Mouse (Mus musculus) kidney, adult 18-20 months (tissue): ENCODE data around the gene Dao.

Experiments used
- DNase-seq: peaks from one replicate; pipeline ENCODE4 v3.0.0; 2021

Dao gene

DNA sequence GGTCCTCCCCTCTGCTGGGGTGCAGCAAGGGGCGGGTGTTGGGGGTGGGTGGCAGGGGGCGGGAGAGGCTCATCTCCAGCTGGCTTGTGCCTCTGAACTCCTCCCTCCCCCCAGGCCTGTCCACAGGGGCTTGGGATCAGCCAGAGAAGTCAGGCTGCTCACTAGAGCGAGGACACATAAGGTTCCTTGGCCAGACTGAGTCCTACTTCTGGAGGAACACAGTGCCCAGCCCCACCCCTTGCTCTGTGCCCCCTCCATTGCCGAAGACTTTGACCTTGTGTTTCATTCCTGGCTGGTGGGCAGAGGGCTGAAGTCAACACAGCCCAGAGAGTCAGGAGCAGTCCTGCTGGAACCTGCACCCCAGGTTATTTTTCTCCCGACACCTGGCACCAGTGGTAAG, at the start of gene Dao:
TSS of gene Dao (plus strand) at position 162 of the 400 bp plus-strand sequence.
- peak; percentile 82 for DNase-seq

DNA sequence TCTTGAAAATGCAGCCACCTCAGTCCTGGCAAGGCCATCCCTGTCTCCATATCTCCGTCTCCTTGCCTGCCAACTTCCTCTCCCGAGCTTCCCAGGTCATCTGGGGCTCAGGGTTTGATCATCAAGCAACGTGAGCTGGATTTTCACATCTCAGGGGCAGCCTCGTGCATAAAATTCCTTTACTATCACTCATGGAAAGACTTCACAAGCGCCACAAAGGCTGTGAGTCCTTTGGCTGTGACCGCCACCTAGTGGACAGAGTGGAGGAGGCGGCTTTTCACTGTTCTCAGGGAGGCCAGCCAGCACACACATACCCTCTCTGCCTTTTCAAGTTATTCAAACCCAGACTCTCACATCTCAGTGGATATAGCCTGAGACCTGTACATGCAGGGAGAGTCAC, 49.1 kb upstream of the Dao start:
- DNase-seq, result peak; percentile 85

DNA sequence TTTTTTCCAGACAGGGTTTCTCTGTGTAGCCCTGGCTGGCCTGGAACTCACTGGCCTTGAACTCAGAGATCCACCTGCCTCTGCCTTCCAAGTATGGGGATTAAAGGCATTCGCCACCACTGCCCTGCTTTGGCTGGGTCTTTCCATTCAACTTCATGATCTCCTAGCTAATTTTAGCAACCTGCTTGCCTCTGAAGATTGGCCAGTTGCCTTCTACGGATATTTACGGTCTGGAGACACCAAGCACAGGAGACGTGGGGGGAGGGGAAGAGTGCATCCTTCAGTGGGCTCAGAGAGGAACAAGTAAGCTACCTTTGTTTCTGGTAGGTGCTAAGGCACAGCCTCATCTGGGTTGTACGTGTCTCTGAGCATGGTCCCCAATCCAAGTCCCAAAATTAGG, 48.2 kb upstream of the Dao start:
- no peak for DNase-seq

DNA sequence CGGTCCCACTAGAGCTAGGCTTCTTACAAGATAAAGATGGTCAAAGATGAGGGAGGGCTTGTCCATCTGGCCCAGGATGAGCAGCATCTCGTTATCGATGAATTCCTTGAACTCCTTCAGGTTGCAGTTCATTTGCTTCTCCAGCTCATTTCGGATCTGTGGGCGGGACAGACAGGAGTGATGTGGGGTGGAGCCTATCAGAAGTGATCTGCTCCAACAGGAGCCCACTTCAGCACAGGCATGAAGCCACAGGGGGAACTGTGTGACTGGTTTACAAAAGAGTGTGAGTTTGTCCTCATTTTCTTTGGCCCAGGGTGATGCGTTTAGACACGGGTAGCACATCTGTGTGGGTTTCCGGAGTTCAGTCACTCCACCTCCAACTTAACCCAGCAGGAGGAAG, 47.8 kb upstream of the Dao start:
- no peak for DNase-seq

DNA sequence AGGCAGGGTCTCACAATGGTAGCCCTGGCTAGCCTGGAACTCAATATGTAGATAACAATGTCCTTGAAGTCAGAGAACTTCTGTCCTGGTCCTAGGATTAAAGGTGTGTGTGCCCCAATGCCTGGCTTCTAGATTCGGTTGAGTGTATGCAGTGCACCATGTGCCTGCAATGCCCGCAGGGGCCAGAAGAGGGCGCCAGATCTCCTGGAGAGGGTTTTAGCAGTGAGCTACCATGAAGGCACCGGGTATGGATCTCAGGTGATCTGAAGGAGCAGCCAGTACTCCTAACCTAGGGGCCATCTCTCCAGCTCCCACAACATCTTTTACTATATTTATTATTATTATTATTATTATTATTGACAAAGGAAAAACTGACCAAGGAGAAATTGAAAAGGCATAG, 47.0 kb upstream of the Dao start:
- peak; percentile 90 for DNase-seq

DNA sequence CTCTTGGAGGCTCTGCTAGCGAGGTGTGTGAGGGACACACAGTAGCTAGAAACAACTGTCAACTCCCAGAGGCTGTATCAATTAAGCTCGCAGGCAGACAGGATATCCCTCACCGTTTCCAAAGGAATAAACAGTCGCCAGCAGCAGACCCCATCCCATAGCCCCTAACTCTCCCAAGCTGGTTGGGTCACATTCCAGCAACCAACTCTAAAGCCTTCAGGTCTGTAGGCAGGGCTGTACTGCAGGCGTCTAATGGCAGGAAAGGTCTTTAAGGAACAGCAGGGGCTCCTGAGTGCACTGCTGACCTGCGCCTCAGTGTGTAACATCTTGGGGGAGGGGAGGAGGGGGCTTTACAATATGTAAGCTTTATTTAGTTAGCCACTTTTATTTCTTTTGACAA, 44.5 kb upstream of the Dao start:
- DNase-seq, result no peak

DNA sequence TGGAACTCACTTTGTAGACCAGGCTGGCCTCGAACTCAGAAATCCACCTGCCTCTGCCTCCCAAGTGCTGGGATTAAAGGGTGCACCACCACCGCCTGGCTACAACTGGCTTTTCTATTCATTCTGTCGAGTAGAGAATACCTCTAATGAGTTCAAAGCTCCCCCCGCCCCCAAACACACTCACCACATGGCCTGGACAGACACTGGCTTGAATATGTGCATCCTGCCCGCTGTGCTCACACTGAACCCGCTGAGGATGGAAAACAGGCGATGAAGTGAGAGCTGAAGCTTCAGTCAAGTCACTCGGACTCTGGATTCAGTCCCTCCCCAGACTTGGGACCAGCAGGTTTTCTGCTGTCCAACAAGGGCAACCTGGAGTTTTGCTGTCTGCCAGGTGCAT, 43.1 kb upstream of the Dao start:
- no peak for DNase-seq

DNA sequence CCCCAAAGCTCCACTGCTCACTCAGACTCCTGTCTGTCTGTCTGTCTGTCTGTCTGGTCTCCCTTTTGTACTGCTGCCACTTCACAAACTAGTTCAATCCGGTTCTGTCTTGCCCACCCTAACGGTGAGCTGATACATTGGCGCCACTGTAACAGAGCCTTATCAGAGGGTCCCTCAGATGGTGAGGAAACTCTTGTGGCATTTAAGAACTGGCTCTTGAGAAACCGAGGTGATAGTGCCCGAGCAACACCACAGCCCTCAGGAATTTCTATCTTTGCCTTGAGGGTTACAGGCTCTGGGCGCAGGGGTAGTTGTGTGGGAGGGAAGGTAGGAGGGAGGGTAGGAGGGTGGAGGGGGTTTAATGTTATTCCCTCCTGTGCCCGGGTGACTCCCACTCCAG, 41.7 kb upstream of the Dao start:
- no peak for DNase-seq

DNA sequence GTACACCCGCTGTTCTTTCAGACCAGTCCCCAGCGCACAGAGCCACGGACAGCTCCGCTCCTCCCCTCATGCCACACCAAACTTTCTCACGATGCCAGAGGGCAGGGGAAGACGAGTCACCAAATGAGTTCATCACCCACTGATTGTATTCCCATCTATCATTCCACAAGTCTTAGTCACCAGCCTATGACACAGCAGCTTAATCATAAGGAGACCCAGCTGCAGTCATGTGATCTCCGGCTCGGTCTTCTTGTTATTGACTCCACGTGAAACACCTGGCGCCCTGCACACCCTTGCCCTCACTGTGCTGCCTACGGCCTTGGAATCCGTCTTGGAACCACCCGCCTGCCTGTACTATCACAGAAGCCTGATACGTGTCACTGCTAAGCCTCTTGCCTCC, 38.5 kb upstream of the Dao start:
- DNase-seq, result no peak

DNA sequence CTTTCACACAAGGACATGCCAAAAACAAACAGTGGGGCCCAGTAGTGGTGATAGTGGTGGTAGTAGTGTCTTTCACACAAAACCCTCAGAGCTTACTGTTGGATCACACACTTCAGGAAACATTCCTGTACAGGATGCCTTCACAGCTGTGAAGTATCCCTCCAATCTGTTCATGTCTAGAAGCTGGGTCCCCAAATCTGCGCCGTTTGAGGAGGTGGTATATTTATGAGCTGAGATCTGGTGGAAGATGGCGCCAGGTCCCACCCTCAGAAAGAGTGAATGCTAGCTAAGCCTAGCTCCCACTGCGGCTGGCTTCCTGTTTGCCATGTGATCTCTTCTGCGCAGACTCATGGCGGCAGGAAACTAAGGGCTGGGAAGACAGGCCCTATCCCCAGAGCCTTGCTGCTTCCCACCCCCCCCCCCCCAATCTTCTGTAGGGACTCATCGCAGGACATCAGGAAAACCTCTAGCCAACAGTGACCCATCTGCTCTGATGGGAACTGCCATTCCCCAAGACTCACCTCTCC, 37.8 kb upstream of the Dao start:
- DNase-seq, result no peak

DNA sequence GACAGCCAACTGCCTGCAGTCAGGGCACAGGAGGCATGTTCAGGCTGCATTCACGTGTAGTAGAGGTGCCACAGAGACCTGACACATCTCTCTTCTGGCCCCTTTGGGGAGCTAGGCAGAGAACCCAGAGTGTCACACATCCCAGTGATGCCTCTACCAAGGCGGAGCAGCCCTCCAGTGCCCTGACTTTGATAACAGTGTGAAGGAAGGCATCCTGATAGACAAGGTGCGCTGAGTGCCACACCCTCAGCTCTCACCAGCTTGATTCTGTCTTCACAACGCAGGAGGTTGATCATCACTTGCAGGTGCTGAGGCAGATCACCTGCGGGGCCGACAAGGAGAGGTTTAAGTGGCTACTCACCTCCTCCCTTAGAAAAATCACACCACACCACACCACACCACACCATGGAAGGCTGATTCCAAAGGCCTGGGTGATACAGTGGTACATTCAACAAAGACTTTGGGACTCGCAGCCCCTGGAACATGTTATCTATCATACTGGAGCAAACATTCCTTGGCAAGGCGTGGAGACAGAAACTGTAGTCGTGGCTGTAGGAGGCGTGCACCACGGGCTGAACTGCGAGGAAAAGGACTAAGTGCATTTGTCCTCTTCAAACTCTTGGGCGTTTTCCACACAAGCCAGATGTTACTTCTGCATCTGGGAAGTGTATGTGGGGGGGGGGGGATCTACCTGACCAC, 36.9 kb upstream of the Dao start:
- no peak for DNase-seq

DNA sequence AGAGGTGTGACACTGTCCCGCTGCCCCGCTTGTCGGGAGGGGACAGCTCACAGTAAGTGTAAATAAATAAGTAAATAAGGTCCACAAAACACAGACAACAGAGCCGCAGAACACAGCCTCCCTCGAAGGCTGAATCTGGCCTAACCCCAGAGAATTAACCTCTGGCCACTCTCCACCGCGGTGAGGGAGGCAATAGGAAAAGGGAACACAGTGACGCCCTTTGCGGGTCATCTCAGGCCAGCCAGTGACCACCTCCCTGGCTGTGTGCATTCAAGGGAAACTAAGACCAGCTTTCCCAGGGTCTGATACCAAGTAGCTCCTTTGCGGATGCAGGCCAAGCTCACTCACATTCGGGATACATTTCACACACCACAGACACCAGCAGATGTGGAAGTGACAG, 35.1 kb upstream of the Dao start:
- DNase-seq, result peak; percentile 68

DNA sequence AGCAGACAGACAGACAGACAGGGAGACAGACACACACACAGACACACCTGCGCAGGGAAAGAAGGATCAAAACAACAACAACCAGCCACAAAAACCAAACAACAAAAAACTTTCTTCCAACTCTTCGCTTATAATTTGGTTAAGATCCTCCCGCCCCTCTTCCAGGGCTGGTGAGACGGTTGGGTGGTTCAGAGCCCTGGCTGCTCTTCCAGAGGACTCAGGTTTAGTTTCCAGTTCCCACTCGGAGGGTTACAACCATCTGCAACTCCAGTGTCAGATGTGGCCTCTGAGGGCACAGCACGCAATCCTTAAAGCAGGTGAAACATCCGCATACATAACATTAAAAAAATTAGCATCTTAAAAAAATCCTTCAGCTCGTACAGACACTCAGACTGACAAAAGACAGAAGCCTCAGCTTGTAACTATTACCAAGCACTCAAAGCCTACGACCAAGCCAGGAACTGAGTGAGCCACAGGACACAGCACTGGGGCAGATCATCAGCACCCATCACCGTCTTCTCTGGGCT, 32.0 kb upstream of the Dao start:
- DNase-seq, result peak; percentile 46

DNA sequence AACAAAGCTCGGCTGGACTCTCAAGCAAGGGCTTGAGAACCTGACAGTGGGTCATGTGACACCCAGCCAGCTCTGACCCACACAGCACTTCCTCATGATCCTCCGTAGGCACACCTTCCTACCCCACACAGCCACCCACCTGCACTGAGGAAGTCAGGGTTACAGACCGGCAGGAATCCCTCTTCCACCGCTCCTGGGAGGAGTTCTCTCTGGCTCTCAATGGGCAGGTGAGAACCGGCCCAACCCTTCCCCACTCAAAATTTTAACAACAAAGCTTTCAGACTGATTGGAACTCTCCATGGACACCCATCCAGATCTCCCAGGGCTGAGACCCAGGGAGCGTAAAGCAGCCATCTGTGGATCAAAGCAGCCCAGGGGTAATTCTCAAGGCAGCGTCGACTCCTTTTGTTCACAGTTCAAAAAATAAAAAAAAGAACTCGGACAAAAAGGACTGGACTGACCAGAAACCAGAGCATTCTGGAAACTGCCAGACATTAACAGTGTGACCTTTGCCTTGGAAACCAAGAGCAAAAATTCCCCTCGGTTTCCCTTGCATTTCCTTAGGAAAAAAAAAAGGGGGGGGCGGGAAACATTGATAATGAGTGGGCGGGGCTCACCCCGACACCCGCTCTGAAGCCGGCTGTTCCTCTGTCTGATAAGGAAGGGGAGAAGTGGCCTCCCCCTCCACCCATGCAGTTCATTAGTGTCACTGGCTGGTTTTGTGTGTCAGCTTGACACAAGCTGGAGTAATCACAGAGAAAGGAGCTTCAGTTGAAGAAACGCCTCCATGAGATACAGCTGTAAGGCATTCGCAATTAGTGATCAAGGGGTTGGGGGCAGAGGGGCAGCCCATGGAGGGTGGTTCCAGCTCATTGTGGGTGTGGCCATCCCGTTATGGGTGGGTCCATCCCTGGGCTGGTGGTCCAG, 30.7 kb upstream of the Dao start:
- peak; percentile 60 for DNase-seq

DNA sequence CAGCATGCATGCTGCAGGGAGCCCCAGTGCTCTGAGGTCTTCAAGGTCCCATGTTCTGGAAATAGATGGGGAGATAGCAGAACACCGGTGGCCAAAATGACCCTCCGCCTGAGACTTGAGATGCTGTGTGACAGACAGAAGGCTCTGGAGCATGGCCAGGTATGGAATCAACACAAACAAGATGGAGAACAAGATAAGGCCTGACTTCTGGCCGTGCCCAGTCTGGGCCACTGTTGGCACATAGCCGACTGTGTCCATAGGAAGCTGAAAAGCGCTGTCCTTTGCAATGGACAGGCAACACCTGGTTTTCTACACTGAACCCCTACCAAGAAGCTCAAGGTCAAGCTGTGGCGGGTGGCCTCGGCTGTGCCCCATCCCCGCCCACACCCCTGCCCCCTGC, 29.7 kb upstream of the Dao start:
- no peak for DNase-seq

DNA sequence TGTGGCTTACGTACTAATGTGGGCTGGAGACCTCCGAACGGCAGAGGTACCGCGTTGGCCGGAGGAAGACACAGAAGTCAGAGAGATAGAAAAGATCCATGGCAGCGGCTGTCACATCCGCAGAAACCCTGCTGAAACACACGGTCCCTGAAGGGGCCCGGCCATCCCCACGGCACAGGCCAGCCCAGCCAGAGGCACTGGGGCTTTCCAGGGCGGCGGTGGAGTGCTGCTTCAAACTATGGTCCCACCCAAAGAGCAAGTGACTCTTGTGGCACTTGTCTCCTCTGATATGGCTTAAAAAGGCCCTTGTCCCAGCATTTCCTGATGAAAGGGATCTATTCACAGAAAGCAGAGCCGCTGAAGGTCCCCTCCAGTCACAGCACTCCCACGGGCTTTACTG, 28.9 kb upstream of the Dao start:
- no peak for DNase-seq

DNA sequence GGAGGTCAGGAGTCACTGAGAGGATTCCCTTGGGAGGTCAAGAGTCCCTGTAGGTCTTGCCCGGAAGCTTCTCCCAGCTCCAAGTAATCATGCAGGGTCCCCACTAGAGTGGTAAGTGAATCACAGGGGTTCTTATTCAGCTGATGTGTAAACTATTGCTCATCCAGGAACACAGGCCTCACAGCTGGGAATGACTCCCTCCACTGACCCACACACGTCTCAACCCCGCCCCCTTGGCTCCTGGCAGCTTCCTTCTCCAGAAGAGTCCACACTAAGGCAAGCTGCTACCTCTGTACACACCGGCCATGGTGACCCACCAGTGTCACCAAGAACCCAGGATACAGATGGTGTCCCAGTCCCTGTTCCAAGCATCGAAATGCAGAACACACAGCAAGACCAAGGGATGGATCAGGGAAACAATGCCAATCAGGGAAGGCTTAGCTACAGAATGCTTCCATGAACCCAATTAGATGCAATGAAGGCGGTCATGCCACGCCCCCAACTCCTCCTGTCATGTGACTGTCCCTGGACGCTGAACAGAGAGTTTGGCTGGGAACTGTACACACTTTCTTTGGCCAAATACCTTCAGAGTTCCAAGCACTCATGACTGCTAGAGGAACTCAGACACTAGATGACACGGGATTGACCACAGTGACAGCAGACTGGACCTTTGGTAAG, 27.8 kb upstream of the Dao start:
- peak; percentile 84 for DNase-seq

DNA sequence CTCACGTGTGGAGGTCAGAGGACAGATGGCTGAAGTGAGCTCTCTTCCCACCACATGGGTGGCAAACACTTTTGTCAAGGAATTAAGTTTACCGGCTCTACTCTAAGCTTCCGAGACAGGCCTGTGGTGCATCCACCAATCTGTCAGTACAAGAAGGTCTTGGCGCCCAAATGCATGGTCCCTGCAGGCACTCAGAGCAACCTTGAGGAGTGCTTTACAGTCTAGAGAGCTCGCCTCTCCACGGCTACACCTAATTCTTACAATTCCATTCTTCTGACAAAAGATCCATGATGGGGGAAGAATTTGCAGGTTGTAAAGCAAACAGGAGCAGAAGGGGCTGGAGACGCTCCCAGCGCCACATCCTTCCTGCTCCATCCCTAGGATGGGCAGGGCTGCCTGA, 26.9 kb upstream of the Dao start:
- DNase-seq, result no peak

DNA sequence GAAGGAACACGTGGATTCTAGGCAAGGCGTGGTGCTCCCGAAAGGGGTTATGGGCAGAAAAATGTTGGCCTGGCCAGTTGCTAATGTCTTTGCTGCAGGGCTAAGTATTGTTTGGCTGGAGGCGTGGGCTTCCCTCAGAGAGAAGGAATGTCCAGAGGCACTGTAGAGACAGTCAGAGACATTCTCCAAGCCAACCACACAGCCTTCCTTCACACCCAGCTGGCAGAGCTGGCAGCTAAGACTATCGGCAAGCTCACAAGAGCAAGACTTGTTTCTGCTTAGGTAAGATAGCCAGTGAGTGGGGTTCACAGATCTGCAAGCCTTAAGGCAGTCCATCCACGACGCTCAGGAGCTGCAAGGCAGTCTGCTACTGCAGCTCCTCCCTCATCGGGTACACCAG, 26.2 kb upstream of the Dao start:
- no peak for DNase-seq

DNA sequence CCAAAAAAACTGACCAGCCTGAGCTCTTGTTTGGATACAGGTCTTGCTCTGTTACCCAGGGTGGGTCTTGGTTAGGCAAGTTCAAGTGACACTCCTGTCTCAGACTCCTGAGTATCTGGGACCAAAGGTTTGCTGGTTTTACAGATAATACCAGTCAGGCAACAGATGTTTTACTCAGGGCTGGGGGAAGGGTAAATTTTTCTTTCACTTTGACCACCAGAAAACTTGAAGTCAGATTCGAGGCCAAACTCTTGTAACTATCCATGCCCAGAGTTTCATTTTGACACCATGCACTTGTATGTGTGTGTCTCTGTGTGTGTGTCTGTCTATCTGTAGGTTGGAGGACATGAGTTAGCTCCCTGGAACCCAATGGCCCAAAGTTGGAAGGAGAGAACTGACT, 23.0 kb upstream of the Dao start:
- no peak for DNase-seq

DNA sequence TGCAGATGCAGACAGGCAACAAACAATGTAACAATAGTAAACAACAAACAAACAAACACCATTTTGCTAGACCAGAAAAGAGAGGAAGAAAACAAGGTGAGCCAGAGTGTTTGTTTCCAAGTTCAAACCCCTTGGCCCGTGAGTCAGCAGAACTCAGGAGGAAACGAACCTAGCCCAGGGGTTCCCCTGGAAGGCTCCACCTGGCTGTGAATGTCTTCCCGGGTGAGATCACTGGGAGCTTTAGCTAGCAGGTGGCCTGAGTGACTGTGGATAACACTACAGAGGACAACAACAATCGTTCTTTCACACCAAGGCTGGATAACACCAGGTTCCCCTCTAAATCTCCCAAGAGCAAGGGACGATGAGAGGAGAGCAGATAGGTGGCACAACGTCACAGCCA, 22.3 kb upstream of the Dao start:
- no peak for DNase-seq

DNA sequence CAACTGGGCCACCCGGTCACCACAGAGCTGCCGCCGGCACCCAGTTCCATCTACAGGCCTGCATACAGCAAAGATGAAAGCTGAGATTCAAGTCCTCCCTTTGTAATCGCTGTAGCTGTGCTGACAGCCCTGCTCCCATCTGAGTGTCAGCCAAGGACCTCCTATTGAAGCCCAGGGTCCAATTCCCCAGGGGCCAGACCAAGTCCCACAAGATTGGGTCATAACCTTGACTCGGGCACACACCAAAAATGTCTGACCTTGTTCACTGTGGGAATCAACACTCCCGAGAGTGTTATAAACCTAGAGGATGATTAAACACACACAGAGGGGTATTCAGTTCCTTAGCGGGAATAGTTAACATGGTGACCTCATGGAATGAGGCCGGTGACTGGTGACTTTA, 21.7 kb upstream of the Dao start:
- DNase-seq, result no peak

DNA sequence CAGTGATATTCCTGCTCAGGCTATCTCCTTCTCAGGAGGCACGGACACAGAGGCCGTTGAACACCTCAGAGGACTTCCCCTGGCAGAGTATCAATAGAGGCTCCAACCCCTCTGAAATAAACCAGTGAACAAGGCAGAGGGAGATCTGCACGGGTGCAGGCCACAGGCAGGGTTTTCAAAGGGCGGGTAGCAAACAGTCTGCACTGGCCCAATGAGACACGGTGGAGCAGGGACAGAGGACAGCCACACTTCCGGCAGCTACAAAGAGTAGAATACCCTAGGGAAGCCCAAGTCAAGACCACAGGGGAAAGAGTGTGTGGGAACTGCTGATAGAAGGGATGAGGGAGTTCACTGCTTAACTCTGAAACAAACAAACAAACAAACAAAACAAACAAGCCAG, 20.0 kb upstream of the Dao start:
- no peak for DNase-seq
